Mouse (Mus musculus): Measurements from ENCODE around the gene Atp8b2.

DNA sequence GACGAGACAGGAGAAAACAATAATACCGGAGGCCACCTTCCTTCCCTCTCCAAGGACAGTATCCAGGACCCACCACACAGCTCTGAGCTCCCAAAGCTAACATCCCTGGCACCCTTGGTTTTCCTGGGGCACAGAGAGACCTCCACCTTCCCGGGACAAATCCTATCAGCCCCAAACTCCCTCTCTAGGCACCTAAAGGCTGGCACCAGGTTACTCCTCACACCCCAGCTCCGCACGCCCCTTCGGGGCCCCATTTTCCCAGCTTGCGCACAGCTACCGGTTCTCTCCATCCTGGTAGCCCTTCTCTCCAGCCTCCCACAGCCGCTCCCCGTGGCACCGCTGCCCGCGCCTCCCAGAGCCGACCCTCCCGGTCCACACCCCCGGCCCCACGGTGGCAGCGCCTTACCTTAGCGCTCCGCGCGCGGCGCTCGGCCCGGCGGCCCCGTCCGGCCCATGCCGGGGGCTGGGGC lies 522 bp downstream of the Atp8b2 start:
- TF ChIP-seq CTCF (IDR thresholded peaks at IDR 0.05; ENCODE audit: low read depth) (no peak), EP300 (IDR thresholded peaks at IDR 0.05; ENCODE audit: low read depth) (no peak)
